Mouse (Mus musculus) testis, postnatal 14 days (tissue): Measurements from ENCODE around the gene 1700067P10Rik.
A peak's percentile ranks its signal among the peaks of the same experiment; 100 is the strongest.

Source experiments
- DNase-seq: peaks from one replicate; pipeline ENCODE4 v3.0.0; 2021; ENCODE audit warnings: low spot score

Gene 1700067P10Rik

DNA sequence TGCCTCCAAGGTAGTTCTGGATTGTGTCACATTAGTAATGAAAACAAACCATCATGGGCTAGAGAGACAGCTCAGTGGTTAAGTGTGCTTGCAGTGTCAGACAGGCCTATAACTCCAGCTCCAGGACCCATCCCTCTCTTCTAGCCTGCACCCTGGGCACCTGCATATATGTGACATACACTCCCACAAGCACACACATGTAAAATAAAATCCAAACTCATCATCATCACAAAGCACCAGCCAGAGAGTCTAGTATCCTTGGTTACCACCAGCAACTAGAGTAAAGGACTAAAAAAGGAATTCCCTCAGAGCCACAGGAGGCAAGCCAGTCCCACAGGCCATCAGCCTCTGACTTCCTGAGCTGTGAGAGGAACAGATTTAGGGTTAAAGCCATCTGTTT lies at the start of gene 1700067P10Rik:
Gene 1700067P10Rik (plus strand): TSS at position 301 of the 400 bp plus-strand sequence.
- DNase-seq, result no peak

- peak; percentile 57 for DNase-seq
These were observed 47.5 kb upstream of the 1700067P10Rik start for GRCm38 (mm10) chr17:48041351-48042287.

DNA sequence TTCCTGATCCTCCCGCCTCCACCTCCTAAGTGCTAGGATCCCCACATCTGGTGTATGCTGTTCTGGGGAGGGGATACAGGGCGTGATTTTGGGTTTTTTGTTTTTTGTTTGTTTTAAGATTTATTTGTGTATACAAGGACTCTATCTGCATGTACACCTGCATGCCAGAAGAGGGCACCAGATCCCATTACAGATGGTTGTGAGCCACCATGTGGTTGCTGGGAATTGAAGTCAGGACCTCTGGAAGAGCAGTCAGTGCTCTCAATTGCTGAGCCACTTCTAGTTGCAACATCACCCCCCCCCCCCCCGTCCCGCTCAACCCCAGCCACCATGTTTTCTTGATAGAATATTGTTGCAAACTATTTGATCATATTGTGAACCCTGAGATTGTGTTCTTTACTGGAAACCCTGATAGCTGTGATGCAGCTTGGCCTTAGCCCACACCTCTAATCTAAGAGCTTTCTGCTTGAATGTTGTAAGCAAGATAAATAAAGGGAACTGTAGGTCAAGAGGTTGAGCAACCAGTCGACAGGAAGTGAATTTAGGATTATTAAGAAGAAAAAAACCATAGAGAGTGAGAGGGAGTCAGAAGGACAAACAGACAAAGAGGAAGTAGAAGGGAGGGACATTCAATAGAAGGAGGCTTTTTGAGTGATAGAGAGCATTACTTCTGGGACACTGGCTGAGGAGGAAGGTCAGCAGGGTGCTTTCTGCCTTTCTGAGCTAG lies 45.8 kb upstream of the 1700067P10Rik start:
- DNase-seq, result no peak

DNA sequence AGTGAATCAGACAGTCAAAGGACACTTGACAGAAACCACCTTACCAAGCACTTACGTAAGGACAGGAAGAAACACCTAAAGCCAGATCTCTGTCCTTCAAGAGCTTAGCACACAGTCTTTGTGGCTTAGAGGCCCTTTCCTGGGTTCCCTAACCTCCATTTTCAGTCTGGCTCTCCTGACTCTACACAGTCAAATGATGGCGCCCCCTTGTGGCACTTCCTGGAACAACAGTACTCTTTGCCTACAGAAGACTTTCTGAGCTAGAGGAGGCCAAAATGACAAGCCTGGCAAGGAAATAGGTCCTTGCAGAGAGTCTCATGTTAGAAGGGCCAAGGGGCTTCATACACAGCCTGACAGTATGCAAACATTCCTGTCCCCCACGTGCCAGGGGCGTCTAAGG lies 43.5 kb upstream of the 1700067P10Rik start:
- peak; percentile 69 for DNase-seq

- DNase-seq, result no peak
These were observed 37.3 kb upstream of the 1700067P10Rik start for GRCm38 (mm10) chr17:48051638-48052337.

GRCm38 (mm10) chr17:48052338-48053067 lies 36.6 kb upstream of the 1700067P10Rik start:
- no peak for DNase-seq

DNA sequence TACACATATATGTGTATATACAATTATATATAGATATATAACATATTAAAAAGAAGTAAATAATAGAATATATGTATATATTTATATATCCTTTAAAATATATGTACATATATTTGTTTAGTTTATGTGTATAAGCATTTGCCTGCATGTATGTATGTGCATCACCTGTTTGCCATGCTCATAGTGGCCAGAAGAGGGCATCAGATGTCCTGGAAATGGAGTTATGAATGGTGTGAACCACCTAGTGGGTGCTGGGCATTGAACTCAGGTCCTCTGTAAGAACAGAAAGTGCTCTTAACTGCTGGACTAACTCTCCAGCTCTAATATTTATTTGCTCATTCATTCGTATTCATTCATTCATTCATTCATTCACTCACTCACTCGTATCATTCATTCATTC lies 35.5 kb upstream of the 1700067P10Rik start:
- no peak for DNase-seq

DNA sequence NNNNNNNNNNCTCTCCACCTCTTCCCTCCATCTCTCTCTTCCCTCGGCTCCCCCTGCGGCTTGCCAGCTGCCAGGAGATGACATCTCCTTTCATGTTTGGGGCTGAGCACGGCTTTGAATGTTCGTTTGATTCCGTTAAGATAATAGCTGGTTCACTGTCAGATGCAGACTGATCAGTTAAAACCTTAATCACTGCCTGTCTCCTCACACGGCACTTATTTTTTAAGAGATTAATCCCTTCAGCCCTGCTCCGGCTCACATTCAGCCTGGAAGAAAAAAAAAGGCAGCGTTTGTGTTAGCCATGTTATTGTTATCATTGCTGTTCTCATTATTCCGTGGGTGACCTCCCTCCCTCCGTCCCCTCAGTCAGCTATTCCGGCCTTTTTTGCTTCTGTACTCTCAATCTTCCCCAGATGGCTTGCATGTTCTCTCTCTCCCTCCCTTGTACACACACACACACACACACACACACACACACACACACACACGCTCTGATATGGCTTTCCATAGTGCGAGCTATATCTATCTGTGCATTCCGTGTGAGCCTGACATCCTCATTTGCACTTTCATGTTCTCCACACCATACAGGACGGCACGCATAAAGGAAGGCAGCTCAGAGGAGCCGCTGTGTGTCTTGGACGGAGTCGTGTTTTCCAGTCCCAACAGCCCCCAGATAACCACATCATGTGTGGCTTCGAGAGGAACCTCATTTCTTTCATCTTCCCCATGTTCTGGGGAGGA lies 33.9 kb upstream of the 1700067P10Rik start:
- no peak for DNase-seq

DNA sequence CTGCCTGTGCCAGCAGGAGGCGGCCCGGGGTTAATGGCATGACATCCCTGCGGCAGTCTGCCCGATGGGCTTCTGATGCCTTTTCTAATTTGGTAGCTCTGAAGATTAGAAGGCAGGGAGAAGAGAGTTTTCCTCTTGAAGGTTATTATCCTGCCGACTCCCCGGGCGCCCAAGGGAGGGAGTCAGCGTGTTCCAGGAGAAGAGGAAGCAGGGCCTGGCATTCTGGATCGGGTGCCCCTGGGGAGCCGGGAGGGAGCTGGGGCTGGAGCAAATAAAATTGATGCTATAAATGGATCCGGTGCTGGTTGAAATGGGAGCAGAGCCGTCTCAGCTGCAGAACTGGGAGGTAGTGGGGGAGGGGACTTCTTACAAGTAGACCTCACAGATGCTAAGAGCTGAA lies 31.7 kb upstream of the 1700067P10Rik start:
- no peak for DNase-seq

- no peak for DNase-seq
These were observed 24.8 kb upstream of the 1700067P10Rik start for GRCm38 (mm10) chr17:48064196-48064843.

- no peak for DNase-seq
These were observed 24.0 kb upstream of the 1700067P10Rik start for GRCm38 (mm10) chr17:48065081-48065501.

DNA sequence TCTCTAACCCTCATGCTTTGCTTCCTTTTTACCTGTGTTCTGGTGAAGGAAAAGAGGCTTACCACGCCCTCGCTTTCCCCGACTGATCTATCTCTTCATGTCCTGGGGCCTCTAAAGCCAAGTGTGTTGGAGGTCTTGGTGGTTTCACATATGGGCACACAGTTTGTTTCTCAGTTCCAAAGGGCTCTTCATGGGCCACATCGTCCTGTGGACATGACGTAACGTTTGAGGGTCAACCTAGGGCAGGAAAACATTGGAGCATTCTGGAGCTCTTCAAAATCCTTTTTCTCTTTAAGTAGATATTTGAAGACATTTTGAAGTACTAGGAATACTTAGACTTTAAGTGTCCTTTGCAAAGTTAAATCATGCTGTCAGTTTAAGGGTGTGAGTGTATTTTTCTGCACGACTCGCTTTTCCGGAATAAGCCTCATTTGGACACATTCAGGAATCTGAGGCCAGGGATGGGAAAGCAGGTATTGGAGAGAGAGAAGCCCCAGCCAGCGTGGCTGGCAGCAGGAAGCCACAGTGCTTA lies 22.0 kb upstream of the 1700067P10Rik start:
- no peak for DNase-seq

- no peak for DNase-seq
These were observed 21.4 kb upstream of the 1700067P10Rik start for GRCm38 (mm10) chr17:48067729-48068128.

DNA sequence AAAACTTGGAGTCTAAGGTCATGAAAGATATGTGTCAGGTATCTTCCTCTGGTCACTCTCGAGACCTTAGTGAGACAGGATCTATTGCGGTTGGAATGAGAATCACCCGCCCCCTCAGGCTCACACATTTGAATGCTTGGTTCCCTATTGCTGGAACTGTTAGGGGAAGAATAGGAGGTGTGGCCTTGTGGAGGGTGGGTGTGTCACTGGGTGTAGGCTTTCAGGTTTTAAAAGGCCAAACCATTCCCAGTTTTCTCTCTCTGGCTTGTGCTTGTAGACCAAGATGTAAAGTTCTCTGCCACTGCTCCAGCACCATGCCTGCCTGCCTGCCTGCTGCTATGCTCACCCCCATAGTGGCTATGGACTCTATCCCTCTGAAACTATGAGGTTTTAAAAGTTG lies 8.5 kb upstream of the 1700067P10Rik start:
- DNase-seq, result no peak

DNA sequence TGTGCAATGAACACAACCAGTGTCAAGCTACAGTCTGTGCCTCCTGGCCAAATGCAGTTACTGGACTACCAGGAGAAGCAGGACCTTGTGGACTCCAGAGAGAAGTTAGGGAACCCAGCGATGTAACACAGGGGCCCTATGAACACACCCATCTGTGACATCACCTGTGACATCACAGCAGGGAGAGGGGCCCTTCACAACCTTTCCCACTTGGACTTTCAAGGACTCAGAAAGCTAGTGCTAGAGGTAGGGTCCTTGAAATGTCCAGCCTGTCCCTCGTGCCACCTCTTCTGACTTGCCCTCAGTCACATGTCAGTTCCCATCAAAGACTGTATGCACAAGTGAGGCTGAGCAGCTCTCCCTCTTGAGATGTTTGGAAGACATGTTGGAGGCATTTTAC lies 327 bp downstream of the 1700067P10Rik start:
- no peak for DNase-seq

DNA sequence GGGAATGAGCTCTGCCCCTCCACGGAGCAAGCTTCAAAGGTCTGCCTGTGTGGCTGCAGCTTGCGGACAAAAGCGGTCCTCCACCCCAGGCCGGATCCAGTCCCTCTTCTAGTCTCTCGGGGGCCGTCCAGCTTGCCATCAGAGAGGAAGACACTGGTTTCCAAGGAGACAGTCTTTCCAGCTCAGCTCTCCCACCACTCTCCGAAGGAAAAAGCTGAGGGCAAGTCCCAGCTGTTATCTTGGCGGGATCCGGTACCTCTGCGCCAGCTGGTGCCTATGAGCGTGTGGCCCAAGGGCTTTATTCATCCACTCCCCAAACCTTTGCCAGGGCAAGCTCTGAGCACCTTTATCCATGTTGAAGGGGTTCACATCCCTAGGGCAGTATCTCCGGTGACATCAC lies 1.2 kb downstream of the 1700067P10Rik start:
- DNase-seq, result no peak

DNA sequence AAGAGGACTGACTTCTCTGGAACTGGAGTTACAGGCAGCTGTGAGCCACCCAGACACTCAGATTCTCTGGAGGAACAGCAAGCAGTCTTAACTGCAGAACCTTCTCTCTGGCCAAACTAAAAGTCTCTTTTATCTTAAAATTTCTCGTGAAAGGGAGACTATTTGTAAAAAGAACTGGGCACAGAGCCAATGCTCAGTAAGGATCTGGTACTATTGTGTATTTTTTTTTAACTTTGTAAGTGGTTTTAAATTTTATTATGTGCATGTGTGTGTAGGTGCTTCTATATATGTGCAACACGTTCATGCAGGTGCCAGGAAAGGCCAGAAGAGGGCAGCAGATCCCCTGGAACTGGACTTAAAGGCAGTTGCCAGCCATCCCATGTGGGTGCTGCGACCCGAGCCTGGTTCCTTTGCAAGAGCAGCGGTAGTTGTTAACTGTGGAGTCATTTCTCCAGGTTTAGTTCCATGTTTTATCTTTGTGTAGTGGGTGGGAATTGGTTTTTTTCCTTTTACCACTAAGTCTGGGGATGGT lies 4.2 kb downstream of the 1700067P10Rik start:
- no peak for DNase-seq

- DNase-seq, result no peak
These were observed 5.9 kb downstream of the 1700067P10Rik start for GRCm38 (mm10) chr17:48094820-48095680.

DNA sequence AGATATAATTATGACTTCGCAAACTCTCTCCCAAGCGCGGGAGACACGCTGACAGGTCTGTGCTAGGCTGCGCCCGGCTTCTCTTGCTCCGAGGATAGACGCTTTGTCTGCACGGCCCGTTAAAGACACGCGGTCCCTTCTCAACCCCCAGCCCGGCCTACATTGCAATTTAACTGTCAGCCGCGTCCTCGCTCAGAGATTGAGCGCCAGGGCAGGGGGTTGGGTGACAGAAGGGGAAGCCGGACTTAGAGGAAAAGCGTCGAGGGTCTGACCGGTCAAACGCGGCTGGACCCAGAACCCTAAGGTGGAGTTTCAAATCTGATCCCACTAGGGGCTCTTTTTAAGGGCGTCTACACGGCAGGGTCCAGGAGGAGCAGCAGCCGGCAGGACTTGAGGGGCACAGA lies 6.6 kb downstream of the 1700067P10Rik start:
- DNase-seq, result no peak
